Mouse (Mus musculus): ENCODE data around the gene Defb47. TPM values are rescaled to one million over a fixed set of nuclear protein-coding genes. Genes with fewer than 3 reads are reported as not detected.

Defb47 gene
- not detected in 2 replicates for polyA plus RNA-seq (2015; fragmentation: Nextera tagmentation; extraction: Ambion mirVana)

DNA sequence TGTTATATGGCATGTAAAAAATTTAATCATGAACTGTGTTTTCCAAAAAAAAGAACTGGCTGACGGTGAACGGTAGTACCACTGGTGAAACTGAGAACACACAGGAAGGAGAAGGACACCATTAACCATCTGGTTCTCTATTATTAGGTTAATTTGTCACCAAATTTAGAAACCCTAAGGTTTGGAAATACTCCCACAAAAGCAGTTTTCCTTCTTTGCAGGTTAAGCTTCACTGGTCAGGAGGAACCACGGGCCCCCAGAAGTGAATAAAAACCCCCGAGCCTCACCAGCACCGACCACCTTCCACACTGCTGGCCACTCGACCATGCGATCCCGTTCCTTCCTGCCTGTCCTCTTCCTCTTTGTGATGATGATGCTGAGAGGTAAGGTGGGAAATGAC is at the start of gene Defb47:
Gene Defb47 (plus strand): TSS at position 301 of the 400 bp plus-strand sequence.
- Histone ChIP-seq H3K27me3 (replicated peaks) (no peaks in the 10 kb centered on the region), H3K9ac (replicated peaks) (no peak within 1 kb of the TSS), H3K27ac (replicated peaks) (no peak within 1 kb of the TSS), H3K9me3 (replicated peaks) (no peaks in the 10 kb centered on the region), H3K4me2 (no peak within 1 kb of the TSS), H3K36me3 (no peaks in the 10 kb centered on the region), H3K4me1 (no peaks in the 10 kb centered on the region), H3K4me3 (replicated peaks) (no peak within 1 kb of the TSS)
- 84% methylated on average over 8 of the region's 8 CpGs for WGBS
- ATAC-seq (ENCODE audit: low FRiP score) = no peak

DNA sequence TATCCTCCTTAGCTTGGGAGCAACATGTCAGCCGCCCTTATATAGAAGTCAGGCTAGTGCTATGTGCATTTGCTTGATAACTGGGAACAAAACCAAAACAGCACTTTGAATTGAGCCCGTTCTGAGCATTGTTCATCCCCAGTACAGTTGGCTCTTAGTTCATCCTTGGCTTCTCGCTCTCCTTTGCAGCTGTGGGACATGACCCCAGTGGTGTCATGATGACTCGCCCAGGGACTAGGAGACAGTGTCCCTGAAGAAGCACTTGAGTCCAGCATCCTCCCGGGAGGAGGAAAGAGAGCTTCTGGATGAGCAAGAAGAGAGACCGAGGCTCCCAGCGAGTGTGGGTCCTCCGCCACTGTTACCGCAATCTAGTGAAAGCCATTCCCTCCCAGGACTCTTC is 41.8 kb upstream of the Defb47 start:
- Histone ChIP-seq H3K9me3 (replicated peaks) (no peaks in the 10 kb centered on the region), H3K4me2 (no peak overlapping the region), H3K4me1 (no peaks in the 10 kb centered on the region), H3K9ac (replicated peaks) (no peak overlapping the region), H3K27ac (replicated peaks) (no peak overlapping the region), H3K4me3 (replicated peaks) (no peak overlapping the region), H3K27me3 (replicated peaks) (no peaks in the 10 kb centered on the region), H3K36me3 (peaks cover 45% of the 10 kb centered on the region)
- 92% methylated on average over 9 of the region's 9 CpGs for WGBS
- no peak for ATAC-seq (ENCODE audit: low FRiP score)

DNA sequence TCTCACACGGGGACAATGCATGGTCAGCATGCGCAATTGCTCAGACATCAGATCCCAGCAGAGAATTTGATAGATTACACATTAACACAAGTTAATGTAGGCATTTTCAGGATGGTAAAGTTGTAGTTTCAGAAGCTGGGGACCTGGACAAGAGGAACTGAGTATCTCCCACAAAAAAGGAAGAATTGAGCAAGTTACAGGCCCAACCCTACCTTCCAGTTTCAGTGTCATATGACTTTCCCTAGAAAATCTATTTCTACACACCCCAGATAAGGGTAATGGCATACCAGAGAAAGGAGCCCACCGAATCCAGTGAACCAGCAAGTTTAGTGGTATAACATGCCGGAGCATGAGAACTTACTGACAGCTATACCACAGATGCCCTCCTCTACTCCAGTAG is 34.2 kb upstream of the Defb47 start:
- Histone ChIP-seq H3K9ac (replicated peaks) (no peak overlapping the region), H3K36me3 (0 out of 2 replicates have a peak, but pooled peaks cover 5% of the 10 kb centered on the region), H3K9me3 (replicated peaks) (no peaks in the 10 kb centered on the region), H3K27me3 (replicated peaks) (no peaks in the 10 kb centered on the region), H3K4me1 (peaks cover 11% of the 10 kb centered on the region), H3K4me2 (no peak overlapping the region), H3K4me3 (replicated peaks) (no peak overlapping the region), H3K27ac (replicated peaks) (no peak overlapping the region)
- ATAC-seq (ENCODE audit: low FRiP score) = no peak
- WGBS = 85% methylated on average over 4 of the region's 4 CpGs

DNA sequence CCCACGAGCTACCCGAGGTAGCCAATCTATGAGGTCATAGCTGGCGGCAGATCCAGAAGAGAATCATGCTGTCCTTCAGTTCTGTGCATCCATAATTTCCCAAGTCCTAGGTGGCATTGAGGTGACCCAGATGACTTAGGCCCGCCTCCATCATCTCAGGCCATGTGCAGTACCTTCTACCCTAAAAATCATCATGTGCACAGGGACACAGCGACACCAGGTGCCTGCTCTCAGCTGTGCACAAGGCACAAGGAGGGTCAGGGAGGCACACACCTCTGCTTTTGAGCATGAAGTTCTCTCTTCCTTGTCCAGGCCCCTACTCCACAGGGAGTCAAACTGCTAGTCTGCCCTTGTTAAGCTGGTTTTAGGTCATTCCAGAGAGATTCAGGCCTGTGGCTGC is 32.5 kb upstream of the Defb47 start:
- Histone ChIP-seq H3K27ac (replicated peaks) (no peak overlapping the region), H3K9me3 (replicated peaks) (no peaks in the 10 kb centered on the region), H3K9ac (replicated peaks) (no peak overlapping the region), H3K36me3 (no peaks in the 10 kb centered on the region), H3K27me3 (replicated peaks) (no peaks in the 10 kb centered on the region), H3K4me3 (replicated peaks) (no peak overlapping the region), H3K4me2 (peak overlapping the region; percentile 44; the same call in 1 of the 2 replicates), H3K4me1 (peaks cover 11% of the 10 kb centered on the region)
- WGBS = 79% methylated on average over 5 of the region's 5 CpGs
- no peak for ATAC-seq (ENCODE audit: low FRiP score)

DNA sequence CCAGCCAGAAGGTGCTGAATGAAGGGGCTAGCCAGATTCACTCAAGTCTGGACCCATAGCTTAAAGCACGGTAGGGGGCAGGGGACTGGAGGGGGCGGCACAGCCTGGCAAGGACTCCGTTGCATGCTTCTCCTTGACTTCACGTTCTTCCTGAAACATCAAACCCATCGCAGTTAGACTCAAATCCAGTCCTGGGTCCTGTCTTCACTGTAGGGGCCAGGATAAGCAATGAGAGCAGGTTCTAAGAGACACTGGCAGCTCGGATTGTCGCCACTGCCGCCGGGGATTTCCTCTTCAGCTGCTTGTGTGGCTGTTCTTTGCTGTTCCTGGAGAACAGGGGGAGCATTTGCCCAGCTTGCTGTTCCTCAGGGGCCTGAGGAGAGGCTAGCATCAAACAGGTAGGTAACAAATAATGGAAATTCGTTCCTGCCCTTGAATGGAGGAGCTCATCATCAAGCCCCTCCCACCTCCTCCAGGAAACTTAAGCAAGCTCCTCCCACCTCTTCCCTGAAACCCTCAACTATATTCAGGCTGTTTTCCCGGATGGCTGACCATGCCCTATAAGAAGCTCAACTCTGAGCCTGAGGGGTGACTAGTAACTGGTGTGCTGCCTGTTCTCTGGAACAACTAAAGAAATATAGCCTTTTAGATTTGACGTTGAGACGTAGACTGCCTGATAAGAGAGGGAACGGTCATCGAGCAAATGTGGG is 31.9 kb upstream of the Defb47 start:
- Histone ChIP-seq H3K9me3 (replicated peaks) (no peaks in the 10 kb centered on the region), H3K27me3 (replicated peaks) (no peaks in the 10 kb centered on the region), H3K9ac (replicated peaks) (no peak overlapping the region; the same call in 1 of the 2 replicates), H3K4me3 (replicated peaks) (0 out of 2 replicates have a peak overlapping the region, but pooled peaks have one; percentile 15), H3K4me2 (peak overlapping the region; percentile 44), H3K27ac (replicated peaks) (no peak overlapping the region), H3K4me1 (peaks cover 11% of the 10 kb centered on the region), H3K36me3 (no peaks in the 10 kb centered on the region)
- whole genome bisulfite sequencing = 17% methylated on average over 15 of the region's 15 CpGs
- ATAC-seq (ENCODE audit: low FRiP score) = peak; percentile 21; the same call in 1 of the 2 replicates

DNA sequence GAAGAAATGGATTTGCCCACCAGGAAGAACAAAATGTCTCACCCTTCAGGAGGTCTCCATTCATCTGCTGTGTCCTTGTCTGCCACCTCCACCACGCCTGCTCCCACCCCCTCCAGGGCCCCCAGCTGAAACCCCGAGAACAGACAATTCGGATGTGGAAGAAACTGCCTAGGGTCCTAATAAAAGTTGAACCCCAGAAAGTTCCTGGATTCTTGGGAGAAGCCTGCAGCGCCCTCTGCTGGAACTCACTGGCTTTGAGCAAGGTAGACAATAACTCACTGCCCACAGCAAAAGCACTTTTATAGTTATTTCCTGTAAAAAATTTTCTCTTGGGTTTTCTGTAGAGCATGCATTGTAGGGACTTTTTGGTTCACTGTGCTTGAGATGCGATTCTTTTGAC is 22.8 kb upstream of the Defb47 start:
- Histone ChIP-seq H3K27me3 (replicated peaks) (no peaks in the 10 kb centered on the region), H3K4me1 (no peaks in the 10 kb centered on the region), H3K27ac (replicated peaks) (no peak overlapping the region), H3K4me2 (no peak overlapping the region), H3K36me3 (no peaks in the 10 kb centered on the region), H3K4me3 (replicated peaks) (no peak overlapping the region), H3K9ac (replicated peaks) (no peak overlapping the region), H3K9me3 (replicated peaks) (no peaks in the 10 kb centered on the region)
- no peak for ATAC-seq (ENCODE audit: low FRiP score)
- WGBS = 10% methylated on average over 5 of the region's 5 CpGs

DNA sequence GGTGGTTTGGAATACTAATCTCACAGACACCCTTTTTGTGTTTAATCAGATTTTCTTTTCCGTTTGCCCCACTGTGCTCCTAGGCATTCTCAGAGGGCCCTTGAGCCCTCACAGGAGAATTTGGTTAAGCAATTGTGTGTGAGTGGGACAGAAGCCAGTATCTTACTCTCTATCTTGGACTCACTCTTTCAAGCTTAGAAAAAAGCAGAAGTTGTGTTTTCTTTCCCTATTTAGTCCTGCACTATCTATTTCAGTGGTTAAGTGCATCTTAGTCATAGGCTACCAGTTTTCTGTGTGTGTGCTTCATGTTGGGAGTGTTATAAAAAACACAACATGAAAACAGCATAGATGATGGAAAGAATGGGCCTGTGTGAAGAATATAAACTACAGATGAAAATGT is 18.1 kb upstream of the Defb47 start:
- Histone ChIP-seq H3K27me3 (replicated peaks) (no peaks in the 10 kb centered on the region), H3K4me2 (no peak overlapping the region), H3K4me1 (no peaks in the 10 kb centered on the region), H3K4me3 (replicated peaks) (no peak overlapping the region), H3K9ac (replicated peaks) (no peak overlapping the region), H3K36me3 (no peaks in the 10 kb centered on the region), H3K27ac (replicated peaks) (no peak overlapping the region), H3K9me3 (replicated peaks) (no peaks in the 10 kb centered on the region)
- 75% methylated on average over 1 of the region's 1 CpGs for WGBS
- no peak for ATAC-seq (ENCODE audit: low FRiP score)

DNA sequence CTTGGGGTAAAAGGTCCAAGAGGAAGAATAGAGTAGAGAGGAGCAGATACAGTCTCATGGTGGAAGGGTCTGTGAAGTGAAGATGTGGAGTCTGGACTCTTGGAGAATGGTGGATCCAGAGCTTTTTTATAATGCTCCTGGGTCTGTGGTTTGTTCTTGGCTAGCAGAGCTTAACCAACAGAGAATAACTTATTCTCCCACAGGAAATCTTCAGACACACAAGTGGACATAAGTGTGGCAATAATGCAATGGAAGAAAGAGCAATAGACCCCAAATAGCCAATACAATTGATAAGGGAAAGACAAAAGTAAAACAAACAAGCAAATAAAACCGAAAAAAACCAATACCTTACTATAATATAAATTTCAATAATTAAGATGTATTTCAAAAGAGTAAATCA is 13.5 kb upstream of the Defb47 start, which contains the start of gene Defb48:
Gene Defb48 (minus strand): TSS at position 101 of the 400 bp plus-strand sequence.
- H3K4me3 ChIP-seq (replicated peaks) = no peak within 1 kb of the TSS
- no peak within 1 kb of the TSS for H3K4me2 ChIP-seq
- ATAC-seq (ENCODE audit: low FRiP score) = no peak
- no peaks in the 10 kb centered on the region for H3K4me1 ChIP-seq
- 73% methylated on average over 1 of the region's 1 CpGs for WGBS
- H3K27me3 ChIP-seq (replicated peaks) = no peaks in the 10 kb centered on the region
- no peak within 1 kb of the TSS for H3K9ac ChIP-seq (replicated peaks)
- H3K9me3 ChIP-seq (replicated peaks) = no peaks in the 10 kb centered on the region
- H3K27ac ChIP-seq (replicated peaks) = no peak within 1 kb of the TSS
- H3K36me3 ChIP-seq = no peaks in the 10 kb centered on the region

DNA sequence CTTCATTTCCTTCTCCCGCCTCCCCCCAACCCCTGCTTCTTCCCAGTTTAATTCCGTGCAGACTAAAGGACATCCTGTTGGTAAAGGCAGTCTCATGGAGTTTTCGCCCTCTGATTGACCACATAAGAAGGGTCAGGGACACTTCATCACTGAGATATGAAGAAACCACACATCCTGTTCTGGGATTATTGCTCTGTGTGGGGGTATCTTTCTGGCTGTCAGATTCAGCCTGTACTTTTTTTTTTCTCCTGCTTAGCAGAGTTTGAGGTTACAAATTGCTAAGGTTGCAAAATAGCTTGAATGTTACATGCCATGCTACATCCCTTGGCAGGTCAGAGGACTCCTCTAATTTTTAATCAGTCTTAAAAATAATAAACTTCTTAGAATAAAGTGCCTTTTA is 6.6 kb upstream of the Defb47 start:
- no peak overlapping the region for H3K4me3 ChIP-seq (replicated peaks)
- no peaks in the 10 kb centered on the region for H3K9me3 ChIP-seq (replicated peaks)
- H3K36me3 ChIP-seq = no peaks in the 10 kb centered on the region
- H3K4me1 ChIP-seq = no peaks in the 10 kb centered on the region
- no peak overlapping the region for H3K4me2 ChIP-seq
- WGBS = 91% methylated on average over 3 of the region's 3 CpGs
- H3K9ac ChIP-seq (replicated peaks) = no peak overlapping the region
- no peak for ATAC-seq (ENCODE audit: low FRiP score)
- no peak overlapping the region for H3K27ac ChIP-seq (replicated peaks)
- no peaks in the 10 kb centered on the region for H3K27me3 ChIP-seq (replicated peaks)

DNA sequence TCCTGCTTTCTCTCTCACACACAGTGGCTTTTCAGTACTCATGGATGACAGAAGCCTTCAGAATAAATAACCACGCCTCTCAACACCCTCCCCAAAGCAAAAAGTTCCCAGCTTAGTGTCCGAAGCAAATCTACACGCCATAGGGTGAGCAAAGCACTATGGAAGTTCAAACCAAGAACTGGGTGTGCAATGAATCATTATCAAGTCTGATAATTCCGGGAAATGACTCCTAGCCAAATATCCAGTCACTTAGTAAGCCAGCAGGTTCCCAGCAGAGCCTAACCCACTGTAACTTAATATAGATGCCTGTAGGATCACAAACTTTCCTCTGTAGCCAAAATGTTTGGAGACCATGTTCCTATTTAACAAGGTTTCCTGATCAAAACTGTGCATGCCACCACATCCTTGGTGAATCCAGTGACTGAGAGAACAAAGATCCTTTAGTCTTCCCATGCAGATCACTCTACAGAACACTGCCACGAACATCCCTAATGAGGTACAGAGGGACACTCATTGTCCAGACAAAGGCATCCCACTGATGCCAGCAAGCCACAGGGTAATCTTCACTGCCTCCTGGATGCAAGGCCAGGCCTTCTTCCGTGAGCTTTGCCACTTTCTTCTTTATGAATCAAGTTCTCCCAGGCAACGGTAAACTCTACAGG is 5.9 kb upstream of the Defb47 start:
- no peak overlapping the region for H3K4me2 ChIP-seq
- no peaks in the 10 kb centered on the region for H3K9me3 ChIP-seq (replicated peaks)
- no peaks in the 10 kb centered on the region for H3K4me1 ChIP-seq
- no peak overlapping the region for H3K27ac ChIP-seq (replicated peaks)
- H3K4me3 ChIP-seq (replicated peaks) = no peak overlapping the region
- 69% methylated on average over 7 of the region's 7 CpGs for WGBS
- H3K9ac ChIP-seq (replicated peaks) = no peak overlapping the region
- no peaks in the 10 kb centered on the region for H3K36me3 ChIP-seq
- no peaks in the 10 kb centered on the region for H3K27me3 ChIP-seq (replicated peaks)
- ATAC-seq (ENCODE audit: low FRiP score) = no peak

DNA sequence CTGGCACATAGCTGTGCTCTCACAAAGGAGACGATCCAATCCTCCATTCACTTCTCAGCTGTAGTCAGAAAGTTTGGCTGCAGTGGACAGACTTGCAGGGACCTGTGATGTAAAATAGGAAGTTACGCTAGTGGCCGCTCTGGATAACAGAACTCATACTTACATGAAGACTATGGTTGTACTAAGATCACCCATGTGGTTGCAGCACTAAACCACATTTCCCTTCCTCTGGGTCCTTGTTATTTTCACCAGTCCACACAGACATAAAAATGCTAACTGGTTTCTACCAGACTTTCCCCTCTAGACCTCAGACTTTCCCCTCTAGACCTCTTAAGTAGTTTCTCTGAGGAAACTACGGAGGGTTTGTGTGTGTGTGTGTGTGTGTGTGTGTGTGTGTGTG is 1.1 kb downstream of the Defb47 start:
- ATAC-seq (ENCODE audit: low FRiP score) = no peak
- H3K36me3 ChIP-seq = no peaks in the 10 kb centered on the region
- H3K4me3 ChIP-seq (replicated peaks) = no peak overlapping the region
- no peaks in the 10 kb centered on the region for H3K9me3 ChIP-seq (replicated peaks)
- no peak overlapping the region for H3K4me2 ChIP-seq
- H3K9ac ChIP-seq (replicated peaks) = no peak overlapping the region
- H3K4me1 ChIP-seq = no peaks in the 10 kb centered on the region
- no peaks in the 10 kb centered on the region for H3K27me3 ChIP-seq (replicated peaks)
- 91% methylated on average over 4 of the region's 4 CpGs for WGBS
- no peak overlapping the region for H3K27ac ChIP-seq (replicated peaks)

DNA sequence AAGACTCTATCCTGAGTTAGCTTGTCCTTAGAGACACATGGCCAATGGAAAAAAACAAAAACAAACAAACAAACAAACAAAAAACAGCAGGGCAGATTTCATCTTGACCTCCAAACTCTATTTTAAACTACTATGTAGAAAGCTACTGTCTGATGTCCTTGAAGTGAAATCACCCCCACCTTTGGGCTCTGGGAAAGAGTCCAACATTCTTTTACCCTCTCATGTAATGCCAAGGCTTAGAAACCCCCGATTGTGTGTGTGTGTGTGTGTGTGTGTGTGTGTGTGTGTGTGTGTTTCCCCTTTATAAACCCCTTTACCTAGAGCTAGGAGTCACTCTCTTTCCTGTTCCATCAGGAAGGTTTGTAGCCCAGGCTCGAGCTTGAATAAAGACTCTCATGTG is 4.7 kb downstream of the Defb47 start:
- Histone ChIP-seq H3K4me2 (no peak overlapping the region), H3K27me3 (replicated peaks) (no peaks in the 10 kb centered on the region), H3K4me1 (no peaks in the 10 kb centered on the region), H3K9ac (replicated peaks) (no peak overlapping the region), H3K4me3 (replicated peaks) (no peak overlapping the region), H3K27ac (replicated peaks) (no peak overlapping the region), H3K9me3 (replicated peaks) (no peaks in the 10 kb centered on the region), H3K36me3 (no peaks in the 10 kb centered on the region)
- 78% methylated on average over 2 of the region's 2 CpGs for WGBS
- no peak for ATAC-seq (ENCODE audit: low FRiP score)

Measured in neural tube, embryonic 15.5 days (tissue).